Mouse (Mus musculus): ENCODE data around the gene Psapl1. TPM values are rescaled to one million over a fixed set of nuclear protein-coding genes. Genes with fewer than 3 reads are reported as not detected.

Gene Psapl1
- 17.1 and 18.1 TPM in 2 replicates for polyA plus RNA-seq (2015; fragmentation: Nextera tagmentation; extraction: Ambion mirVana)

GRCm38 (mm10) chr5:36203916-36204315 lies at the start of gene Psapl1:
Gene Psapl1, plus strand, starts transcription at chr5:36204021.

Other genes starting within 250 kb of the Psapl1 start
- gene Sorcs2, start 194.1 kb downstream of the Psapl1 start, polyA plus RNA-seq (2015; fragmentation: Nextera tagmentation; extraction: Ambion mirVana), result 6.3 and 7.0 TPM in 2 replicates

All from urinary bladder, postnatal 0 days (tissue).